Mouse (Mus musculus) midbrain, embryonic 16.5 days (tissue): ENCODE data around the gene Tmem54. TPM values are rescaled to one million over a fixed set of nuclear protein-coding genes. Genes with fewer than 3 reads are reported as not detected.

Experiments
- ATAC-seq: fragments of 200-750 bp; cut with Nextera tagmentation; 2 replicates; pipeline ENCODE4 v1.8.0; 2017; ENCODE audit warnings: moderate TSS enrichment
- H3K27ac ChIP-seq: fragments of 300-500 bp; sonication (generic); 2 replicates; pipeline ENCODE4 v1.5.1; 2014; ENCODE audit warnings: mild to moderate bottlenecking, low read length, mixed read lengths
- H3K27me3 ChIP-seq: fragments of 300-500 bp; sonication (generic); 2 replicates; pipeline ENCODE4 v1.6.1; 2014; ENCODE audit warnings: low read depth, low read length, mixed read lengths; ENCODE audit not compliant: control insufficient read depth, insufficient read depth
- H3K36me3 ChIP-seq: fragments of 300-500 bp; sonication (generic); 2 replicates; pipeline ENCODE4 v1.6.1; 2014; ENCODE audit warnings: mild to moderate bottlenecking, low read length, moderate library complexity, mixed read lengths; ENCODE audit not compliant: control insufficient read depth, insufficient read depth
- H3K4me1 ChIP-seq: fragments of 300-500 bp; sonication (generic); 2 replicates; pipeline ENCODE4 v1.6.1; 2014; ENCODE audit warnings: mild to moderate bottlenecking, low read length, mixed read lengths; ENCODE audit not compliant: control insufficient read depth, insufficient read depth
- H3K4me2 ChIP-seq: fragments of 300-500 bp; sonication (generic); 2 replicates; pipeline ENCODE4 v1.6.1; 2014; ENCODE audit warnings: mild to moderate bottlenecking, low read length, mixed read lengths
- H3K4me3 ChIP-seq: fragments of 300-500 bp; sonication (generic); 2 replicates; pipeline ENCODE4 v1.5.1; 2014; ENCODE audit warnings: low read depth, mild to moderate bottlenecking, low read length, moderate library complexity, mixed read lengths
- H3K9ac ChIP-seq: fragments of 300-500 bp; sonication (generic); 2 replicates; pipeline ENCODE4 v1.6.1; 2014; ENCODE audit warnings: low read depth, low read length, mixed read lengths
- H3K9me3 ChIP-seq: fragments of 300-500 bp; sonication (generic); replicated peaks from 2 replicates; pipeline ENCODE4 v1.6.1; 2014; ENCODE audit warnings: mild to moderate bottlenecking, low read length, mixed read lengths; ENCODE audit not compliant: control insufficient read depth, poor library complexity, severe bottlenecking
- WGBS: fragments of 180-500 bp; shearing (Covaris S2); extraction: QIAGEN DNeasy Blood & Tissue Kit; methylation state at CpG from one replicate; pipeline ENCODE4 v1.1.7; 2014; 5-methylcytosine and 5-hydroxymethylcytosine counted together
- polyA plus RNA-seq: library from polyadenylated mRNA; unstranded; fragments of >200 nt; fragmentation: Nextera tagmentation; extraction: Ambion mirVana; gene quantifications from 2 replicates; pipeline ENCODE4 v1.2.1, GENCODE M21; 2015

The Tmem54 gene
- polyA plus RNA-seq, 1 experiment from 2014 or later = not detected

- Histone ChIP-seq H3K27me3 (no peaks in the 10 kb centered on the region), H3K9me3 (no peaks in the 10 kb centered on the region), H3K4me1 (no peaks in the 10 kb centered on the region), H3K27ac (no peak overlapping the region), H3K36me3 (peaks cover 17% of the 10 kb centered on the region; the same call in 1 of the 2 replicates), H3K4me3 (no peak overlapping the region), H3K9ac (no peak overlapping the region), H3K4me2 (no peak overlapping the region)
- WGBS = 27% methylated on average over 8 of the region's 8 CpGs
- ATAC-seq = no peak
Measured at GRCm38 (mm10) chr4:129086078-129086477, 19.3 kb upstream of the Tmem54 start.

- Histone ChIP-seq H3K4me1 (no peaks in the 10 kb centered on the region), H3K4me2 (no peak overlapping the region), H3K4me3 (no peak overlapping the region), H3K27ac (no peak overlapping the region), H3K9me3 (no peaks in the 10 kb centered on the region), H3K36me3 (peaks cover 11% of the 10 kb centered on the region; the same call in 1 of the 2 replicates), H3K9ac (no peak overlapping the region), H3K27me3 (no peaks in the 10 kb centered on the region)
- 58% methylated on average over 5 of the region's 5 CpGs for WGBS
- no peak for ATAC-seq
Measured at GRCm38 (mm10) chr4:129087850-129088249, 17.5 kb upstream of the Tmem54 start.

- H3K9me3 ChIP-seq = no peaks in the 10 kb centered on the region
- no peaks in the 10 kb centered on the region for H3K4me1 ChIP-seq
- ATAC-seq = no peak
- no peaks in the 10 kb centered on the region for H3K27me3 ChIP-seq
- H3K4me2 ChIP-seq = no peak overlapping the region
- no peak overlapping the region for H3K27ac ChIP-seq
- H3K9ac ChIP-seq = no peak overlapping the region
- no peaks in the 10 kb centered on the region for H3K36me3 ChIP-seq
- no peak overlapping the region for H3K4me3 ChIP-seq
- 39% methylated on average over 15 of the region's 15 CpGs for WGBS
Measured at GRCm38 (mm10) chr4:129095276-129095675, 10.1 kb upstream of the Tmem54 start.

GRCm38 (mm10) chr4:129097006-129097405 is 8.3 kb upstream of the Tmem54 start:
- no peak for ATAC-seq
- Histone ChIP-seq H3K4me3 (no peak overlapping the region), H3K9me3 (no peaks in the 10 kb centered on the region), H3K9ac (no peak overlapping the region), H3K27me3 (no peaks in the 10 kb centered on the region), H3K4me2 (no peak overlapping the region), H3K36me3 (no peaks in the 10 kb centered on the region), H3K4me1 (no peaks in the 10 kb centered on the region), H3K27ac (no peak overlapping the region)
- WGBS = 71% methylated on average over 7 of the region's 7 CpGs

- peaks cover 27% of the 10 kb centered on the region for H3K27me3 ChIP-seq
- H3K9me3 ChIP-seq = no peaks in the 10 kb centered on the region
- H3K27ac ChIP-seq = no peak overlapping the region
- no peak overlapping the region for H3K9ac ChIP-seq
- no peak overlapping the region for H3K4me3 ChIP-seq
- H3K36me3 ChIP-seq = no peaks in the 10 kb centered on the region
- no peak overlapping the region for H3K4me2 ChIP-seq
- WGBS = 85% methylated on average over 14 of the region's 14 CpGs
- H3K4me1 ChIP-seq = peaks cover 5% of the 10 kb centered on the region; the same call in 1 of the 2 replicates
- no peak for ATAC-seq
Measured at GRCm38 (mm10) chr4:129102133-129102829, 3.1 kb upstream of the Tmem54 start.

GRCm38 (mm10) chr4:129106073-129106472 is 725 bp downstream of the Tmem54 start:
- Histone ChIP-seq H3K27me3 (peaks cover 27% of the 10 kb centered on the region), H3K9me3 (no peaks in the 10 kb centered on the region), H3K27ac (no peak overlapping the region), H3K4me3 (no peak overlapping the region), H3K4me1 (peaks cover 5% of the 10 kb centered on the region; the same call in 1 of the 2 replicates), H3K4me2 (no peak overlapping the region), H3K9ac (no peak overlapping the region), H3K36me3 (no peaks in the 10 kb centered on the region)
- WGBS = 23% methylated on average over 9 of the region's 9 CpGs
- no peak for ATAC-seq

- H3K9me3 ChIP-seq = no peaks in the 10 kb centered on the region
- WGBS = 68% methylated on average over 10 of the region's 10 CpGs
- H3K9ac ChIP-seq = no peak overlapping the region
- H3K4me3 ChIP-seq = no peak overlapping the region
- peaks cover 27% of the 10 kb centered on the region for H3K27me3 ChIP-seq
- no peak overlapping the region for H3K4me2 ChIP-seq
- H3K27ac ChIP-seq = no peak overlapping the region
- no peak for ATAC-seq
- no peaks in the 10 kb centered on the region for H3K36me3 ChIP-seq
- H3K4me1 ChIP-seq = peaks cover 5% of the 10 kb centered on the region; the same call in 1 of the 2 replicates
Measured at GRCm38 (mm10) chr4:129107348-129107899, 2.1 kb downstream of the Tmem54 start.

GRCm38 (mm10) chr4:129108624-129109023 is 3.3 kb downstream of the Tmem54 start:
- Histone ChIP-seq H3K36me3 (no peaks in the 10 kb centered on the region), H3K4me2 (no peak overlapping the region), H3K9me3 (no peaks in the 10 kb centered on the region), H3K27ac (no peak overlapping the region), H3K4me1 (peaks cover 11% of the 10 kb centered on the region), H3K9ac (no peak overlapping the region), H3K4me3 (no peak overlapping the region), H3K27me3 (peaks cover 27% of the 10 kb centered on the region)
- WGBS = 81% methylated on average over 7 of the region's 7 CpGs
- no peak for ATAC-seq

- no peaks in the 10 kb centered on the region for H3K9me3 ChIP-seq
- H3K9ac ChIP-seq = no peak overlapping the region
- no peak overlapping the region for H3K4me3 ChIP-seq
- peaks cover 8% of the 10 kb centered on the region for H3K27me3 ChIP-seq
- WGBS = 92% methylated on average over 6 of the region's 6 CpGs
- peaks cover 8% of the 10 kb centered on the region for H3K4me1 ChIP-seq
- ATAC-seq = no peak; the same call in 1 of the 2 replicates
- H3K36me3 ChIP-seq = no peaks in the 10 kb centered on the region
- H3K27ac ChIP-seq = no peak overlapping the region
- no peak overlapping the region for H3K4me2 ChIP-seq
Measured at GRCm38 (mm10) chr4:129110804-129111203, 5.5 kb downstream of the Tmem54 start.
